Mouse (Mus musculus) liver, embryonic 16.5 days (tissue): ENCODE measurements around the gene Gm5799. TPM values are rescaled to one million over a fixed set of nuclear protein-coding genes. Genes with fewer than 3 reads are reported as not detected.
"Not testable (repeated sequence)": the region's sequence is repeated elsewhere in the genome, so short reads cannot be mapped to it uniquely, and the experiment has no call there.

Experiments
- ATAC-seq: fragments of 200-750 bp; cut with Nextera tagmentation; 2 replicates; pipeline ENCODE4 v1.8.0; 2017; ENCODE audit warnings: low read depth, mild to moderate bottlenecking, moderate number of reproducible peaks, moderate library complexity
- H3K27ac ChIP-seq: fragments of 300-500 bp; sonication (generic); 2 replicates; pipeline ENCODE4 v1.5.1; 2014; ENCODE audit warnings: mild to moderate bottlenecking, low read length
- H3K27me3 ChIP-seq: fragments of 300-500 bp; sonication (generic); 2 replicates; pipeline ENCODE4 v1.6.1; 2014; ENCODE audit warnings: low read depth, low read length, mixed read lengths; ENCODE audit not compliant: control insufficient read depth, insufficient read depth
- H3K36me3 ChIP-seq: fragments of 300-500 bp; sonication (generic); 2 replicates; pipeline ENCODE4 v1.6.1; 2014; ENCODE audit warnings: mild to moderate bottlenecking; ENCODE audit not compliant: control insufficient read depth, insufficient read depth
- H3K4me1 ChIP-seq: fragments of 300-500 bp; sonication (generic); 2 replicates; pipeline ENCODE4 v1.6.1; 2014; ENCODE audit warnings: low read depth, low read length, mixed read lengths; ENCODE audit not compliant: control insufficient read depth
- H3K4me2 ChIP-seq: fragments of 300-500 bp; sonication (generic); 2 replicates; pipeline ENCODE4 v1.6.1; 2014; ENCODE audit warnings: low read depth, low read length, mixed read lengths
- H3K4me3 ChIP-seq: fragments of 300-500 bp; sonication (generic); 2 replicates; pipeline ENCODE4 v1.5.1; 2014; ENCODE audit warnings: low read depth, mild to moderate bottlenecking, low read length
- H3K9ac ChIP-seq: fragments of 300-500 bp; sonication (generic); 2 replicates; pipeline ENCODE4 v1.6.1; 2014; ENCODE audit warnings: low read depth, low read length
- H3K9me3 ChIP-seq: fragments of 300-500 bp; sonication (generic); replicated peaks from 2 replicates; pipeline ENCODE4 v1.6.1; 2016; ENCODE audit warnings: low read length; ENCODE audit not compliant: control insufficient read depth
- WGBS: fragments of 180-500 bp; shearing (Covaris S2); extraction: QIAGEN DNeasy Blood & Tissue Kit; methylation state at CpG from one replicate; pipeline ENCODE4 v1.1.7; 2014; ENCODE audit not compliant: insufficient replicate concordance; 5-methylcytosine and 5-hydroxymethylcytosine counted together
- polyA plus RNA-seq: library from polyadenylated mRNA; unstranded; fragments of >200 nt; fragmentation: Nextera tagmentation; extraction: Ambion mirVana; gene quantifications from 2 replicates; pipeline ENCODE4 v1.2.1, GENCODE M21; 2015

The Gm5799 gene
- polyA plus RNA-seq = not detected in 2 replicates

- WGBS = 73% methylated on average over 1 of the region's 2 CpGs
- H3K36me3 ChIP-seq, H3K27me3 ChIP-seq, H3K9ac ChIP-seq, H3K9me3 ChIP-seq, ATAC-seq, H3K4me3 ChIP-seq, H3K4me1 ChIP-seq, H3K27ac ChIP-seq, H3K4me2 ChIP-seq: not testable (repeated sequence)
Measured at GRCm38 (mm10) chr14:43543276-43543675, at the start of gene Gm5799. Gene Gm5799, plus strand, starts transcription at chr14:43543576.

- 22% methylated on average over 3 of the region's 15 CpGs for WGBS
- H3K4me2 ChIP-seq, H3K9ac ChIP-seq, H3K27me3 ChIP-seq, H3K27ac ChIP-seq, ATAC-seq, H3K9me3 ChIP-seq, H3K36me3 ChIP-seq, H3K4me3 ChIP-seq, H3K4me1 ChIP-seq: not testable (repeated sequence)
Measured at GRCm38 (mm10) chr14:43531052-43532010, 12.0 kb upstream of the Gm5799 start.

GRCm38 (mm10) chr14:43532011-43532383 lies 11.4 kb upstream of the Gm5799 start:
- H3K4me2 ChIP-seq, ATAC-seq, H3K4me3 ChIP-seq, H3K9me3 ChIP-seq, H3K9ac ChIP-seq, H3K36me3 ChIP-seq, H3K27me3 ChIP-seq, H3K27ac ChIP-seq, H3K4me1 ChIP-seq: not testable (repeated sequence)
- no CpG with 5 or more reads among the region's 6 CpGs for WGBS

- 42% methylated on average over 4 of the region's 6 CpGs for WGBS
- ATAC-seq, H3K27me3 ChIP-seq, H3K4me1 ChIP-seq, H3K9ac ChIP-seq, H3K36me3 ChIP-seq, H3K9me3 ChIP-seq, H3K27ac ChIP-seq, H3K4me2 ChIP-seq, H3K4me3 ChIP-seq: not testable (repeated sequence)
Measured at GRCm38 (mm10) chr14:43532387-43532786, 11.0 kb upstream of the Gm5799 start.

- not testable (repeated sequence) for ATAC-seq
- 36% methylated on average over 2 of the region's 2 CpGs for WGBS
Measured at GRCm38 (mm10) chr14:43538144-43538543, 5.2 kb upstream of the Gm5799 start.

GRCm38 (mm10) chr14:43546281-43546680 lies 2.9 kb downstream of the Gm5799 start:
- H3K27me3 ChIP-seq, H3K4me2 ChIP-seq, H3K4me3 ChIP-seq, H3K9me3 ChIP-seq, H3K4me1 ChIP-seq, H3K27ac ChIP-seq, H3K36me3 ChIP-seq, ATAC-seq, H3K9ac ChIP-seq: not testable (repeated sequence)

More at GRCm38 (mm10) chr14:43538144-43538543, 5.2 kb upstream of the Gm5799 start:
- not testable (repeated sequence) for H3K4me1 ChIP-seq, H3K9me3 ChIP-seq, H3K4me2 ChIP-seq, H3K27ac ChIP-seq, H3K4me3 ChIP-seq, H3K27me3 ChIP-seq, H3K9ac ChIP-seq, H3K36me3 ChIP-seq

GRCm38 (mm10) chr14:43552271-43552670 lies 8.9 kb downstream of the Gm5799 start:
- not testable (repeated sequence) for H3K27ac ChIP-seq, H3K4me1 ChIP-seq, H3K27me3 ChIP-seq, H3K36me3 ChIP-seq, H3K9me3 ChIP-seq, ATAC-seq, H3K4me3 ChIP-seq, H3K4me2 ChIP-seq, H3K9ac ChIP-seq
- WGBS = 65% methylated on average over 2 of the region's 2 CpGs

- not testable (repeated sequence) for H3K36me3 ChIP-seq, H3K27me3 ChIP-seq, H3K27ac ChIP-seq, H3K4me1 ChIP-seq, H3K9ac ChIP-seq, H3K4me2 ChIP-seq, H3K4me3 ChIP-seq, ATAC-seq, H3K9me3 ChIP-seq
- WGBS = 55% methylated on average over 4 of the region's 4 CpGs
Measured at GRCm38 (mm10) chr14:43577969-43578368, 34.6 kb downstream of the Gm5799 start.

- not testable (repeated sequence) for H3K4me2 ChIP-seq, H3K9ac ChIP-seq, ATAC-seq, H3K9me3 ChIP-seq, H3K27ac ChIP-seq, H3K27me3 ChIP-seq, H3K4me3 ChIP-seq, H3K36me3 ChIP-seq, H3K4me1 ChIP-seq
- 50% methylated on average over 1 of the region's 2 CpGs for WGBS
Measured at GRCm38 (mm10) chr14:43579046-43579445, 35.7 kb downstream of the Gm5799 start, which contains the start of gene Gm17654. Gene Gm17654, minus strand, starts transcription at chr14:43579146.
